Mouse (Mus musculus) ES-Bruce4 (cell line): ENCODE data around the gene Rps3.

Experiments
- CTCF ChIP-seq: IDR thresholded peaks from one replicate; pipeline ENCODE4 v1.8.1; 2011; ENCODE audit warnings: low read depth, low read length
- EP300 ChIP-seq: IDR thresholded peaks from 2 replicates; pipeline ENCODE4 v1.6.1; 2011; ENCODE audit warnings: low read depth, low read length; ENCODE audit not compliant: insufficient read depth
- POLR2A ChIP-seq: IDR thresholded peaks from one replicate; pipeline ENCODE4 v1.8.1; 2011; ENCODE audit warnings: low read length; ENCODE audit not compliant: insufficient read depth

GRCm38 (mm10) chr7:99482637-99483036 lies 901 bp downstream of the Rps3 start:
- TF ChIP-seq CTCF (no peak), POLR2A (no peak), EP300 (no peak)
